Mouse (Mus musculus) stomach, embryonic 14.5 days (tissue): Measurements from ENCODE around the gene 2010111I01Rik. TPM values are rescaled to one million over a fixed set of nuclear protein-coding genes. Genes with fewer than 3 reads are reported as not detected.
A peak's percentile ranks its signal among the peaks of the same experiment; 100 is the strongest.

Experiments used
- ATAC-seq: fragments of 200-750 bp; cut with Nextera tagmentation; 2 replicates; pipeline ENCODE4 v1.8.0; 2017; ENCODE audit warnings: low read depth, moderate TSS enrichment; ENCODE audit not compliant: insufficient number of reproducible peaks, insufficient read depth, low FRiP score
- H3K27ac ChIP-seq: fragments of 300-500 bp; sonication (generic); 2 replicates; pipeline ENCODE4 v1.5.1; 2014; ENCODE audit warnings: mild to moderate bottlenecking, low read length, moderate library complexity, mixed read lengths
- H3K27me3 ChIP-seq: fragments of 300-500 bp; sonication (generic); 2 replicates; pipeline ENCODE4 v1.6.1; 2014; ENCODE audit warnings: low read length, control low read depth, mixed read lengths; ENCODE audit not compliant: control insufficient read depth, insufficient read depth
- H3K36me3 ChIP-seq: fragments of 300-500 bp; sonication (generic); 2 replicates; pipeline ENCODE4 v1.6.1; 2014; ENCODE audit warnings: mild to moderate bottlenecking, control low read depth, low read length, moderate library complexity, mixed read lengths; ENCODE audit not compliant: control insufficient read depth, insufficient read depth
- H3K4me1 ChIP-seq: fragments of 300-500 bp; sonication (generic); 2 replicates; pipeline ENCODE4 v1.6.1; 2014; ENCODE audit warnings: low read length, control low read depth, mixed read lengths; ENCODE audit not compliant: control insufficient read depth, insufficient read depth
- H3K4me2 ChIP-seq: fragments of 300-500 bp; sonication (generic); replicated peaks from 2 replicates; pipeline ENCODE4 v1.6.1; 2014; ENCODE audit warnings: low read depth, low read length, control low read depth
- H3K4me3 ChIP-seq: fragments of 300-500 bp; sonication (generic); 2 replicates; pipeline ENCODE4 v1.5.1; 2014; ENCODE audit warnings: low read depth, low read length, control low read depth
- H3K9ac ChIP-seq: fragments of 300-500 bp; sonication (generic); replicated peaks from 2 replicates; pipeline ENCODE4 v1.6.1; 2014; ENCODE audit warnings: low read depth, mild to moderate bottlenecking, control low read depth, low read length, moderate library complexity, mixed read lengths
- H3K9me3 ChIP-seq: fragments of 300-500 bp; sonication (generic); 2 replicates; pipeline ENCODE4 v1.6.1; 2016; ENCODE audit warnings: low read depth, low read length, control low read depth; ENCODE audit not compliant: control insufficient read depth
- WGBS: fragments of 180-500 bp; shearing (Covaris S2); extraction: QIAGEN DNeasy Blood & Tissue Kit; methylation state at CpG from one replicate; pipeline ENCODE4 v1.1.7; 2014; 5-methylcytosine and 5-hydroxymethylcytosine counted together
- polyA plus RNA-seq: library from polyadenylated mRNA; unstranded; fragments of >200 nt; fragmentation: Nextera tagmentation; extraction: Ambion mirVana; gene quantifications from 2 replicates; pipeline ENCODE4 v1.2.1, GENCODE M21; 2014

The 2010111I01Rik gene
- polyA plus RNA-seq, 1 experiment from 2014 or later: 140 TPM

GRCm38 (mm10) chr13:63068371-63069136 is 103.9 kb downstream of the 2010111I01Rik start:
- Histone ChIP-seq H3K4me1 (peaks cover 11% of the 10 kb centered on the region; the same call in 1 of the 2 replicates), H3K9ac (no peak overlapping the region), H3K36me3 (no peaks in the 10 kb centered on the region), H3K4me3 (no peak overlapping the region), H3K27me3 (no peaks in the 10 kb centered on the region), H3K4me2 (no peak overlapping the region), H3K27ac (no peak overlapping the region), H3K9me3 (no peaks in the 10 kb centered on the region)
- no peak for ATAC-seq
- WGBS: 65% methylated on average over 4 of the region's 4 CpGs

GRCm38 (mm10) chr13:63071874-63072273 is 107.2 kb downstream of the 2010111I01Rik start:
- 62% methylated on average over 8 of the region's 8 CpGs for WGBS
- no peak overlapping the region for H3K9ac ChIP-seq
- H3K4me2 ChIP-seq: no peak overlapping the region
- no peaks in the 10 kb centered on the region for H3K9me3 ChIP-seq
- no peaks in the 10 kb centered on the region for H3K27me3 ChIP-seq
- peaks cover 22% of the 10 kb centered on the region for H3K4me1 ChIP-seq
- peak overlapping the region; percentile 68; the same call in 1 of the 2 replicates for H3K27ac ChIP-seq
- no peak overlapping the region for H3K4me3 ChIP-seq
- H3K36me3 ChIP-seq: no peaks in the 10 kb centered on the region
- ATAC-seq: no peak

- Histone ChIP-seq H3K36me3 (no peaks in the 10 kb centered on the region), H3K4me1 (peaks cover 22% of the 10 kb centered on the region), H3K27ac (peak overlapping the region; percentile 27; the same call in 1 of the 2 replicates), H3K27me3 (no peaks in the 10 kb centered on the region), H3K4me2 (no peak overlapping the region), H3K9ac (no peak overlapping the region), H3K9me3 (no peaks in the 10 kb centered on the region), H3K4me3 (no peak overlapping the region)
- peak; percentile 62; the same call in 1 of the 2 replicates for ATAC-seq
- WGBS: 35% methylated on average over 3 of the region's 3 CpGs
Observed at GRCm38 (mm10) chr13:63072376-63072775, 107.7 kb downstream of the 2010111I01Rik start.

- 33% methylated on average over 9 of the region's 9 CpGs for WGBS
- peak overlapping the region; percentile 44; the same call in 1 of the 2 replicates for H3K27ac ChIP-seq
- H3K4me3 ChIP-seq: no peak overlapping the region
- no peaks in the 10 kb centered on the region for H3K36me3 ChIP-seq
- H3K27me3 ChIP-seq: no peaks in the 10 kb centered on the region
- H3K9ac ChIP-seq: no peak overlapping the region
- no peaks in the 10 kb centered on the region for H3K9me3 ChIP-seq
- H3K4me2 ChIP-seq: no peak overlapping the region
- no peak for ATAC-seq
- peaks cover 22% of the 10 kb centered on the region for H3K4me1 ChIP-seq
Observed at GRCm38 (mm10) chr13:63073911-63074675, 109.4 kb downstream of the 2010111I01Rik start.

- ATAC-seq: no peak
- WGBS: 67% methylated on average over 3 of the region's 3 CpGs
- Histone ChIP-seq H3K36me3 (no peaks in the 10 kb centered on the region), H3K4me3 (no peak overlapping the region), H3K9me3 (no peaks in the 10 kb centered on the region), H3K4me2 (no peak overlapping the region), H3K4me1 (peaks cover 22% of the 10 kb centered on the region), H3K27me3 (no peaks in the 10 kb centered on the region), H3K27ac (no peak overlapping the region), H3K9ac (no peak overlapping the region)
Observed at GRCm38 (mm10) chr13:63074676-63074991, 109.9 kb downstream of the 2010111I01Rik start.

- Histone ChIP-seq H3K27me3 (no peaks in the 10 kb centered on the region), H3K4me1 (peaks cover 22% of the 10 kb centered on the region), H3K4me3 (no peak overlapping the region), H3K9me3 (no peaks in the 10 kb centered on the region), H3K4me2 (no peak overlapping the region), H3K9ac (no peak overlapping the region), H3K36me3 (no peaks in the 10 kb centered on the region), H3K27ac (no peak overlapping the region)
- 87% methylated on average over 2 of the region's 2 CpGs for WGBS
- ATAC-seq: no peak
Observed at GRCm38 (mm10) chr13:63075331-63075855, 110.7 kb downstream of the 2010111I01Rik start.

- no peak overlapping the region for H3K27ac ChIP-seq
- ATAC-seq: no peak
- H3K27me3 ChIP-seq: no peaks in the 10 kb centered on the region
- 55% methylated on average over 4 of the region's 4 CpGs for WGBS
- H3K4me2 ChIP-seq: no peak overlapping the region
- H3K9ac ChIP-seq: no peak overlapping the region
- H3K4me3 ChIP-seq: no peak overlapping the region
- no peaks in the 10 kb centered on the region for H3K4me1 ChIP-seq
- H3K36me3 ChIP-seq: no peaks in the 10 kb centered on the region
- H3K9me3 ChIP-seq: no peaks in the 10 kb centered on the region
Observed at GRCm38 (mm10) chr13:63080191-63080590, 115.5 kb downstream of the 2010111I01Rik start.

GRCm38 (mm10) chr13:63080823-63081222 is 116.1 kb downstream of the 2010111I01Rik start:
- H3K9me3 ChIP-seq: no peaks in the 10 kb centered on the region
- H3K4me3 ChIP-seq: no peak overlapping the region
- H3K9ac ChIP-seq: no peak overlapping the region
- H3K36me3 ChIP-seq: no peaks in the 10 kb centered on the region
- H3K4me2 ChIP-seq: no peak overlapping the region
- no peaks in the 10 kb centered on the region for H3K27me3 ChIP-seq
- WGBS: 87% methylated on average over 2 of the region's 2 CpGs
- ATAC-seq: no peak
- no peaks in the 10 kb centered on the region for H3K4me1 ChIP-seq
- H3K27ac ChIP-seq: no peak overlapping the region
